Mouse (Mus musculus) ovary, adult 18-20 months (tissue): ENCODE results near the gene Dcakd.

ENCODE experiments used
- DNase-seq: peaks from one replicate; pipeline ENCODE4 v3.0.0; 2022; ENCODE audit warnings: low spot score, mixed read lengths

The Dcakd gene

GRCm38 (mm10) chr11:103046286-103046685 is 18.2 kb upstream of the Dcakd start:
- DNase-seq, result no peak

GRCm38 (mm10) chr11:103043982-103044381 is 15.8 kb upstream of the Dcakd start:
- DNase-seq, result no peak

GRCm38 (mm10) chr11:103042828-103043227 is 14.7 kb upstream of the Dcakd start:
- no peak for DNase-seq

- no peak for DNase-seq
Observed at GRCm38 (mm10) chr11:103038037-103038436, 9.9 kb upstream of the Dcakd start.

GRCm38 (mm10) chr11:103036881-103037465 is 8.8 kb upstream of the Dcakd start:
- no peak for DNase-seq

- DNase-seq, result no peak
Observed at GRCm38 (mm10) chr11:103035007-103035406, 6.9 kb upstream of the Dcakd start.

GRCm38 (mm10) chr11:103033030-103033429 is 4.9 kb upstream of the Dcakd start:
- DNase-seq, result no peak

- no peak for DNase-seq
Observed at GRCm38 (mm10) chr11:103027570-103028175, 460 bp downstream of the Dcakd start.

- no peak for DNase-seq
Observed at GRCm38 (mm10) chr11:103026901-103027300, 1.2 kb downstream of the Dcakd start.

- no peak for DNase-seq
Observed at GRCm38 (mm10) chr11:103023974-103024373, 4.2 kb downstream of the Dcakd start.

- DNase-seq, result no peak
Observed at GRCm38 (mm10) chr11:103020713-103021335, 7.3 kb downstream of the Dcakd start.

GRCm38 (mm10) chr11:103019325-103019724 is 8.8 kb downstream of the Dcakd start:
- DNase-seq, result no peak

GRCm38 (mm10) chr11:103018860-103019259 is 9.3 kb downstream of the Dcakd start:
- no peak for DNase-seq

- DNase-seq, result no peak
Observed at GRCm38 (mm10) chr11:103017661-103018060, 10.5 kb downstream of the Dcakd start.

GRCm38 (mm10) chr11:103016930-103017329 is 11.2 kb downstream of the Dcakd start:
- DNase-seq, result peak; percentile 96

GRCm38 (mm10) chr11:103015881-103016825 is 12.0 kb downstream of the Dcakd start:
- no peak for DNase-seq

- DNase-seq, result no peak
Observed at GRCm38 (mm10) chr11:103011206-103011497, 17.0 kb downstream of the Dcakd start.

GRCm38 (mm10) chr11:103010454-103011205 is 17.5 kb downstream of the Dcakd start:
- no peak for DNase-seq

GRCm38 (mm10) chr11:103009208-103009607 is 18.9 kb downstream of the Dcakd start:
- DNase-seq, result no peak

GRCm38 (mm10) chr11:103008558-103008957 is 19.6 kb downstream of the Dcakd start:
- DNase-seq, result no peak

- DNase-seq, result no peak
Observed at GRCm38 (mm10) chr11:103007001-103007340, 21.2 kb downstream of the Dcakd start.
